Mouse (Mus musculus) skeletal muscle tissue, adult 2 months (tissue): ENCODE measurements at regions not wholly inside any gene's neighbourhood (a gene's known extent, or its start where the extent isn't known, plus 50 kb on each side); places are given as distances from the start of the nearest gene placed in this dataset.

ENCODE experiments used
- DNase-seq: peaks from one replicate; pipeline ENCODE4 v3.0.0-alpha.2; 2012; ENCODE audit warnings: low read depth, low spot score

- DNase-seq: peak; percentile 79
Observed at GRCm38 (mm10) chr12:15979233-15979632, 162.5 kb upstream of the Trib2 start.

DNA sequence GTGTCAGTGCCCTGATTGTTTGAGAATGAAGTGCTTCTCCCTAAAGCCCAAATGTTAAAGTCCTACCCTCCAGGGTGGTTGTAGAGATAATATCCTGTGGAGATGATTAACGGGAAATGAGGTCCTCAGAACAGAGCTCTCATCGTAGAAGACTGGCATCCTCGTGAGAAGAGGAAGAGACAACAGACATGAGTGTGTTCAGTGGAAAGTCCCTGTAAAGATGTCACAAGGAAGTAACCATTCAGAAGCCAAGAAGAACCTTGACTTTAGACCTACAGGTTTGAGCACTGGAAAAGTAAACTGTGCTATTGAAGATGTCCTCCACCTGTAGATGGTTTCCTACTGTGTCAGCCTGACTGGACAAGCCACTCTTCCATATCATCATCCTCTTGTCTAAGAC, 155.1 kb upstream of the Trib2 start:
- DNase-seq: no peak

- no peak for DNase-seq
Observed at GRCm38 (mm10) chr12:15970262-15970661, 153.5 kb upstream of the Trib2 start.

- DNase-seq: no peak
Observed at GRCm38 (mm10) chr12:15967550-15968102, 150.9 kb upstream of the Trib2 start.

- DNase-seq: peak; percentile 58
Observed at GRCm38 (mm10) chr12:15966631-15967030, 149.9 kb upstream of the Trib2 start.

- no peak for DNase-seq
Observed at GRCm38 (mm10) chr12:15965921-15966320, 149.2 kb upstream of the Trib2 start.

GRCm38 (mm10) chr12:15964073-15964472, 147.4 kb upstream of the Trib2 start:
- DNase-seq: no peak

- DNase-seq: no peak
Observed at GRCm38 (mm10) chr12:15961834-15962233, 145.1 kb upstream of the Trib2 start.

DNA sequence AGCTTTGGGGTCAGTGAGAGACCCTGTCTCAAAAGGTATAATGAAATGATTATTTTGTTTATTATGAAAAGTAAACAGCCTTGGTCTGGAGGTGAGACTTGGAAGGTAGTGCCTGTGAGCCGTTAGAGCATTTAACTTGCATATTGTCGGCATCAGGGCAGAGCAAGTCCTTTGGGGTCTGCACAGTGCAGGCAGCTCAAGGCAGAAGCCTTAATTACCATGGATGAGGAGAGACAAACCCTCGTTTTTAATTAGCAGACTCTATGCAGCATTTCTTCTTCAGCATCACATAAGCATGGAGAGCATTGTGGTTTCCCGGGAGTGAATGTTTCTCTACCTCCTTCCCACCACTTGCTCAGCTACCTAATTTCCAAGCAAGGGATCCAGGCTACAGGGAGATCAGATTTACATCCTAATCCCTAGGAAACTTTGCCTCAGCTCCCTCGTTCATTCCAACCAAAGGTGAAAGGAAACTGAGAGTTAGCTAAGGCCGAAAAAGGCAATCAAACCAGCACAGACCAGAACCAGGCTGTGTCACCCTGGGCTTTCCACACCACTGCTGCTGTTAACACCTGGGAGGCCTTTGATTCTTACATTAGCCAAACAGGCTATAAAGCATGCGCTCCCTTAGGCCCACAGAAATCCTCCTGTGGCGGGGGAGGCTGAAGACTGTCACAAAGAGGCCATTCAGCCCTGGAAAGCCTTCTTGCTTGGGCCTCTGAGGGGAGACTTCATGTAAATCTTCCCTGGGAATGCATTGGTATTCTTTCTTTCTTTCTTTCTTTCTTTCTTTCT, 120.9 kb upstream of the Trib2 start:
- no peak for DNase-seq

GRCm38 (mm10) chr12:15932067-15932466, 115.3 kb upstream of the Trib2 start:
- DNase-seq: peak; percentile 43

DNA sequence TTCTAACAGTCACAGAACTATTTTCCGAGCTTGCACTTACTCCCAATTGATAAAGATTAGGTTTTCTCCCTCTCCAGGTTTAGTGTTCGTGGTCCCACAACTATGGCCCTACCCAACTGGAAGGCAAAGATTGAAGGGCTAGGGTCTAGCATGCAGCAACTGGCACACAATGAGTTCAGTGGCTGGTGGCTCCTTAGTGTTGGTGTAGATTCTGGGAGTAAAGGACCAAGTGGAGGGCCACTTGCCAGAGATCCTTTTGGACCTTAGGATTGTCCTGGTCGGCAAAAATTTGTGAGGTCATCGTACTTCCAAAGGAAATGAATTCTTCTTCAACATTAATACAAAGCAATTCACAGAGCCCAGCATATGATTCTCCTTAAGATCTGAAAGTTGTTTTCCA, 114.8 kb upstream of the Trib2 start:
- DNase-seq: no peak

- no peak for DNase-seq
Observed at GRCm38 (mm10) chr12:15930155-15930554, 113.4 kb upstream of the Trib2 start.

GRCm38 (mm10) chr12:15929541-15929940, 112.8 kb upstream of the Trib2 start:
- DNase-seq: no peak

GRCm38 (mm10) chr12:15918291-15918690, 101.6 kb upstream of the Trib2 start:
- no peak for DNase-seq

DNA sequence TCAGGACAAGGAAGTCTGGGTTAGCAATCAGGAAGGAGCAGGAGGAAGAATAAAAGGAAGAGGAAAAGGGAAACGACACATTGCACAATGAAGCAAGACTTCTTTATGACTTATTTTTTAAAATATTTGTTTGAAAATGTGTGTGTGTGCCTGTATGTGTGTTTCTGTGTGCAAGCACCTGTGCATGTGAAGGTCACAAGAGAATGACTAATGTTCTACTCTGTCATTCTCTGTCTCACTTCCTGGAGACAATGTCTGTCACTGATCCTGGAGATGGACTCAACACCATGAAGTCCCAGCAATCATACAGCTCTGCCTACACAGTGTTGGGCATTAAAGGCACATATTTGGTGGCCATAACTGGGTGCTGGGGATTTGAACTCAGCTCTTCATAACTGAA, 96.2 kb upstream of the Trib2 start:
- no peak for DNase-seq

- DNase-seq: no peak
Observed at GRCm38 (mm10) chr12:15912491-15912890, 95.8 kb upstream of the Trib2 start.

DNA sequence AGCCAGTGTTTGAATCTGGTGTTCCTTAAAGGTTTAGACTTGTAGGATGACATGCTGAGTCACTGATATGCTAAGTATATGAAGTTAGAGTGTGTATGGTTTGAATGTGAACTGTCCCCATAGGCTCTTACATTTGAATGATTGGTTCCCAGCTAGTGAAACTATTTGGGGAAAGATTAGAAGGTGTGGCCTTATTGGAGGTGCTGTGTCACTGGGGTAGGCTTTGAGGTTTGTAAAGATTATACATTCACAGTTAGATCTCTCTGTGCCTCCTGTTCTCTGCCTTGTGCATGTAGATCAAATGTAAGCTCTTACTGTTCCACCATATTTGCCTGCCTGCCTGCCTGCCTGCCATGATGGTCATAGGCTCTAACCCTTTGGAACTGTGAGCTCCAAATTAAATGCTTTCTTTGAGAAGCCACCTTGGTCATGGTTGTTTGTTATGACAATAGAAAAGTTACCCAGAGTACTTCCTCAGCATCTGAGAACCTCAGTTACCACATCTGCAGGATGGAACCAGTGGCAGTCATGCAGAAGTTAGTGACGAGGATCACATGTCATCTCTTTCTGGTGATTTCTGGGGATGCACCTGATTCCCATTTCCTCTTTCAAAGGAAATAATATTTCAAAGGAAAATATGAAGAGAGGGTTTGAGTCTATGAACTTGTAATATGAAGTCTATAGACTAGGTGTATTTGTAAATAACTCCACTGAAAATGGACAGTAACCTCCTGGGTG, 94.7 kb upstream of the Trib2 start:
- no peak for DNase-seq

DNA sequence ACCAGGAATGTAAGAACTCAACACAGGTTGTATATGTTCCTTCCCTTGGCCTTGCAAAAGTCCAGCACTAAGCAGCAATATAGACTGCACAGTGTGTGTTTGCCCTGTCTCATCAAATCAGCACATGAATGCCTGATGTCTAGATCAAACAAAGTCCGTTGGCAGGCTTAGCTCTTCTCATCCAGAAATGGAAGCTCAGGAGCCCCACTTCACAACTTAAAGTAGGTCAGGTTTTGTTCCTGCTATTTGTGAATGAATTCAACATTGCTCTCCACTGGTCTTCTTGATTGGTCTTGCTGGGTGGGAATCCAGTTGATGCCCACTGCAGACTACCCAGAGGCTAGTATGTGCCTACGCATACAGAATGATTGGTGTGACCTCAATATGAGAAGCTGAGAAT, 80.8 kb upstream of the Trib2 start:
- no peak for DNase-seq

DNA sequence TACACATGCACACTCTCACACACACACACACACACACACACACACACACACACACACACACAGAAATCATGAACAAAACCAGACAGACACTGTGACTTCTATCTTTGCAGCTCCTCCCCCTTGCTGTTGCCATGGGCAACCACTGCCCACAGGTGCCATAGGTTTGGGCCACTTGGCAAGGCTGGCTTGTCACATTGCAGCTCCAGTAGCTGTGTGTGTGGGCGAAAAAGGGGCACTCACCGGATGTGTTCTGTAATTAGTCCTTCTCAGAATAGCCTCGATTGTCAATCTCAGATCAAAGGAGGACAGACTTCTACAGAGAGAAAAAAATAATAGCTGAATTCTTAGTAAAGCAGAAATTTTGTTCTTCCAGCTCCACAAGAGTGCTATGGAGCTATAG, 79.8 kb upstream of the Trib2 start:
- DNase-seq: no peak

GRCm38 (mm10) chr12:15895215-15895614, 78.5 kb upstream of the Trib2 start:
- DNase-seq: no peak

- DNase-seq: no peak
Observed at GRCm38 (mm10) chr12:15890591-15890990, 73.9 kb upstream of the Trib2 start.

- DNase-seq: no peak
Observed at GRCm38 (mm10) chr12:15879907-15880430, 63.2 kb upstream of the Trib2 start.
